Mouse (Mus musculus) Patski (cell line): ENCODE results near the gene Cpsf3. TPM values are rescaled to one million over a fixed set of nuclear protein-coding genes. Genes with fewer than 3 reads are reported as not detected.

Experiments used
- ATAC-seq: fragments of 100-300 bp; one replicate; pipeline ENCODE4 v1.8.0; 2021
- CTCF ChIA-PET: fragments of 350-600 bp; sonication (Branson Sonifier 250); formaldehyde crosslinking; loops from one replicate; lab custom pipeline; 2022; ENCODE audit warnings: inconsistent platforms; lab: Charles Lee
- POLR2A ChIA-PET: fragments of 350-600 bp; sonication (Branson Sonifier 250); formaldehyde crosslinking; loops from one replicate; lab custom pipeline; 2022; ENCODE audit warnings: antibody characterized with exemption, inconsistent platforms; lab: Charles Lee
- DNase-seq: peaks from one replicate; pipeline ENCODE4 v3.0.0-alpha.2; 2011; ENCODE audit warnings: low read depth, low spot score
- H3K27me3 ChIP-seq: fragments of 371-371 bp; one replicate; pipeline ENCODE4 v1.5.1; 2021
- CTCF ChIP-seq: fragments of 100-300 bp; IDR thresholded peaks from one replicate; pipeline ENCODE4 v1.5.1; 2021
- in situ Hi-C: fragments of 300-500 bp; cut with MboI; formaldehyde crosslinking; loops from 3 replicates; pipeline ENCODE4 v1.11.1; 2018; ENCODE audit warnings: low pct_unique_long_range_greater_than_20kb, mixed read lengths
- polyA plus RNA-seq: library from polyadenylated mRNA; unstranded; gene quantifications from one replicate; pipeline ENCODE4 v1.2.3, GENCODE M21; 2021

The Cpsf3 gene
- polyA plus RNA-seq, 1 experiment from 2014 or later: 54.8 TPM

DNA sequence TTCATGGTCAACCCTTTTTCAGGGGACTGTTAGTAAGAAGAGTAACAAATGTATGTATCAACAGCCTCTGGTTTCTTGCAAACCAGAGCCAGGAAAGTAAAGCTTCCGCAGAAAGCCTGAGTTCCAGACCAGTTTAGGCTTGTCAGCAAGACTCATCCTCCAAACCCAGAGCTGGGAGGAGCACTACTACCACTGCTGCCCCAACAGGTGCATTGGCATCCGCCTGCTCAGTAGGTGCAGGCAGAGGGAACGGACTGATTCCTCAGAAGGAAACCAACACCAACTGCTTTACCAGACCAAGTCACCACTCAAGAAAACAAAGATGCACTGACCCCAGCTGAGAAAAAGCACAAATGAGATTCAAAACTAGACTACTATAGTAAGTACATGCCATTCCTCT is 78.0 kb downstream of the Cpsf3 start:
- ATAC-seq (no peak), DNase-seq (no peak)
- ChIA-PET POLR2A (no interaction called here), CTCF (interaction anchor here (1.7 kb wide), 1 partner anchor 10 kb away, joined by 4 read pairs; the partner anchor contains the start of gene Adam17)
- in situ Hi-C loops: no loop called here
- TF ChIP-seq CTCF: no peak
- H3K27me3 ChIP-seq: no peaks in the 10 kb centered on the region

Other genes with a start within 250 kb of the Cpsf3 start
- 62.4 TPM for gene Itgb1bp1, start 893 bp downstream of the Cpsf3 start, polyA plus RNA-seq
- gene Iah1, start 31.0 kb downstream of the Cpsf3 start, polyA plus RNA-seq: 88.1 TPM
- 41.7 TPM for gene Adam17, start 88.2 kb downstream of the Cpsf3 start, polyA plus RNA-seq
- gene Ywhaq, start 132.2 kb downstream of the Cpsf3 start, polyA plus RNA-seq: 654 TPM